Mouse (Mus musculus) embryonic facial prominence, embryonic 11.5 days (tissue): ENCODE measurements at regions not wholly inside any gene's neighbourhood (a gene's known extent, or its start where the extent isn't known, plus 50 kb on each side); places are given as distances from the start of the nearest gene placed in this dataset.

Experiments used
- ATAC-seq: fragments of 200-750 bp; cut with Nextera tagmentation; replicated peaks from 2 replicates; pipeline ENCODE4 v1.8.0; 2017; ENCODE audit warnings: low read depth; ENCODE audit not compliant: insufficient number of reproducible peaks, low FRiP score, low TSS enrichment
- DNase-seq: peaks from one replicate; pipeline ENCODE4 v3.0.0-alpha.2; 2015; ENCODE audit warnings: low spot score
- H3K27ac ChIP-seq: fragments of 300-500 bp; sonication (generic); replicated peaks from 2 replicates; pipeline ENCODE4 v1.5.1; 2014; ENCODE audit warnings: mild to moderate bottlenecking, low read depth, low read length, control low read depth
- H3K27me3 ChIP-seq: fragments of 300-500 bp; sonication (generic); 2 replicates; pipeline ENCODE4 v1.6.1; 2014; ENCODE audit warnings: mild to moderate bottlenecking, low read length, moderate library complexity, mixed read lengths; ENCODE audit not compliant: control insufficient read depth, insufficient read depth
- H3K36me3 ChIP-seq: fragments of 300-500 bp; sonication (generic); replicated peaks from 2 replicates; pipeline ENCODE4 v1.6.1; 2014; ENCODE audit warnings: low read depth, mild to moderate bottlenecking, low read length, moderate library complexity, mixed read lengths; ENCODE audit not compliant: control insufficient read depth, insufficient read depth
- H3K4me1 ChIP-seq: fragments of 300-500 bp; sonication (generic); 2 replicates; pipeline ENCODE4 v1.6.1; 2014; ENCODE audit warnings: low read length, mixed read lengths; ENCODE audit not compliant: control insufficient read depth, insufficient read depth
- H3K4me2 ChIP-seq: fragments of 300-500 bp; sonication (generic); 2 replicates; pipeline ENCODE4 v1.6.1; 2014; ENCODE audit warnings: low read depth, mild to moderate bottlenecking, control low read depth, low read length, moderate library complexity
- H3K4me3 ChIP-seq: fragments of 300-500 bp; sonication (generic); 2 replicates; pipeline ENCODE4 v1.5.1; 2014; ENCODE audit warnings: low read depth, low read length, control low read depth
- H3K9ac ChIP-seq: fragments of 300-500 bp; sonication (generic); replicated peaks from 2 replicates; pipeline ENCODE4 v1.6.1; 2014; ENCODE audit warnings: mild to moderate bottlenecking, control low read depth, low read length
- H3K9me3 ChIP-seq: fragments of 300-500 bp; sonication (generic); replicated peaks from 2 replicates; pipeline ENCODE4 v1.6.1; 2016; ENCODE audit warnings: mild to moderate bottlenecking, low read length, inconsistent platforms, mixed read lengths; ENCODE audit not compliant: control insufficient read depth
- WGBS: fragments of 180-500 bp; shearing (Covaris S2); extraction: QIAGEN DNeasy Blood & Tissue Kit; methylation state at CpG from one replicate; pipeline ENCODE4 v1.1.7; 2014; 5-methylcytosine and 5-hydroxymethylcytosine counted together

DNA sequence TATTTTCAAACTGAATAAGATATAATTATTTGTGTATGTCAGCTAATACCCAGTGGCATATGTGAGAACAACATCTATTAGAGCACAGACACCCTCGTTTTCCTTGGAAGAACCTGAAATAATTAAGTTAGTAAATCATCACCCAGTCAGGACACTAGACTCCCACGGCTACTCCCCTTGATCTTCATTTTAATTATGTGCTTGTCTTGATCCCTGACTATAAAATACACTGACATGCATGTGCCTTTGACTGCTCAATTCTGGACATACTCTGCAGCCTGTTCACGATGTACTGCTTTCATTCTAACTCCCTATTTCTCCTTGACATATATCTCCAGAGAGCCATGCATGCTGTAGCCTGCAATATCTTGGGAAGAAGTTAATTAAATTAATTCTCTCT lies 232.7 kb upstream of the Atxn7l3b start:
- no peak overlapping the region for H3K4me3 ChIP-seq
- H3K27me3 ChIP-seq, result no peaks in the 10 kb centered on the region
- H3K4me2 ChIP-seq, result no peak overlapping the region
- H3K9me3 ChIP-seq, result no peaks in the 10 kb centered on the region
- WGBS, result 82% methylated on average over 3 of the region's 3 CpGs
- no peak overlapping the region for H3K27ac ChIP-seq
- no peaks in the 10 kb centered on the region for H3K4me1 ChIP-seq
- no peak overlapping the region for H3K9ac ChIP-seq
- no peak for ATAC-seq
- H3K36me3 ChIP-seq, result no peaks in the 10 kb centered on the region
- DNase-seq, result no peak

GRCm38 (mm10) chr10:113160055-113160454 lies 231.3 kb upstream of the Atxn7l3b start:
- H3K27me3 ChIP-seq, result no peaks in the 10 kb centered on the region
- no peaks in the 10 kb centered on the region for H3K36me3 ChIP-seq
- no peaks in the 10 kb centered on the region for H3K9me3 ChIP-seq
- no peak overlapping the region for H3K4me2 ChIP-seq
- H3K4me3 ChIP-seq, result no peak overlapping the region
- WGBS, result 92% methylated on average over 5 of the region's 5 CpGs
- no peaks in the 10 kb centered on the region for H3K4me1 ChIP-seq
- no peak for ATAC-seq
- no peak for DNase-seq
- H3K27ac ChIP-seq, result no peak overlapping the region
- H3K9ac ChIP-seq, result no peak overlapping the region

DNA sequence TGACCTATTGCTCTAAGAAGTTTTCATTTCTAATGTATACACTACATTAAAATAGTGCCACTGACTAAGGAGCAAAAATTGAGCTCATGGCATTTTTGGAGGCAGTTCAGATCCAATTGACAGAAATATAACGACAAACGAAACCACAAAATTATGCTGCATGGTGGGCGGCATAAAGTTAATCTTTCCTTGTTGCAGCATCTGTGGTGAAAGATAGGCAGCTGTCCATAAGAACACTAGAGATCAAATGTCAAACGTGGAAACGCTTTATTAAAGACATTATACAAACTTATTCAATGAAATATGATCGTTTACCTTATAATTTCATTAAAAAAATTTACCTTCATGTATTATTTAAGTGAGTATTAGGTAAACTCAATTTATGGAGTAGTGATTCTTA lies 230.2 kb upstream of the Atxn7l3b start:
- Histone ChIP-seq H3K36me3 (no peaks in the 10 kb centered on the region), H3K4me3 (no peak overlapping the region), H3K4me2 (no peak overlapping the region), H3K27ac (no peak overlapping the region), H3K9ac (no peak overlapping the region), H3K9me3 (no peaks in the 10 kb centered on the region), H3K27me3 (no peaks in the 10 kb centered on the region), H3K4me1 (no peaks in the 10 kb centered on the region)
- ATAC-seq (no peak), DNase-seq (no peak)
- 82% methylated on average over 6 of the region's 6 CpGs for WGBS

DNA sequence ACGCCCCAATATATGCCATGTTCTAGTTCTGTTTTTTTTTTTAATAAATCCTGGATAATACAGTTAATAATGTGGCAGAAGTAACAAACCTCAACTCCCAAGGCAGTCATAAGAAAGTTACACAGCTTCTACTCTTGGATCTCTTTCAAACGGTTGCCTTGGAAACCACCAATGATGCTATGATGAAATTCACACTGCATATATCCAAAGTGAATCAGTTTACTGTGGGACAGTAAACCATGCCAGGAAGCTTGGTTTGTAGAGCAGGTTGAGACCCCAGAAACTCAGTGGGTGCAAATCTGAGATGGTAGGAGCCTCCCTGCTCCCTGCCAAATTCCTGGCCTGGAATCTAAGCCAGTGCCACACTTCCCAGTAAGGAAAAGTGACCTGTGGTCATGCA lies 212.8 kb upstream of the Atxn7l3b start:
- no peaks in the 10 kb centered on the region for H3K27me3 ChIP-seq
- DNase-seq (no peak), ATAC-seq (no peak)
- H3K4me2 ChIP-seq, result no peak overlapping the region
- no peak overlapping the region for H3K9ac ChIP-seq
- 82% methylated on average over 2 of the region's 2 CpGs for WGBS
- no peaks in the 10 kb centered on the region for H3K4me1 ChIP-seq
- H3K9me3 ChIP-seq, result no peaks in the 10 kb centered on the region
- H3K36me3 ChIP-seq, result no peaks in the 10 kb centered on the region
- no peak overlapping the region for H3K4me3 ChIP-seq
- H3K27ac ChIP-seq, result no peak overlapping the region

GRCm38 (mm10) chr10:113114999-113115398 lies 186.2 kb upstream of the Atxn7l3b start:
- Histone ChIP-seq H3K4me3 (no peak overlapping the region), H3K27ac (no peak overlapping the region)
- WGBS, result 88% methylated on average over 1 of the region's 1 CpGs

GRCm38 (mm10) chr10:113105771-113106430 lies 177.1 kb upstream of the Atxn7l3b start:
- ATAC-seq (no peak), DNase-seq (peak; percentile 20)
- Histone ChIP-seq H3K4me3 (no peak overlapping the region), H3K27ac (no peak overlapping the region), H3K4me1 (no peaks in the 10 kb centered on the region), H3K4me2 (no peak overlapping the region), H3K9ac (no peak overlapping the region), H3K36me3 (no peaks in the 10 kb centered on the region), H3K9me3 (no peaks in the 10 kb centered on the region), H3K27me3 (no peaks in the 10 kb centered on the region)
- WGBS, result 33% methylated on average over 1 of the region's 1 CpGs

More at GRCm38 (mm10) chr10:113114999-113115398, 186.2 kb upstream of the Atxn7l3b start:
- Histone ChIP-seq H3K4me1 (no peaks in the 10 kb centered on the region), H3K9me3 (no peaks in the 10 kb centered on the region), H3K36me3 (no peaks in the 10 kb centered on the region), H3K9ac (no peak overlapping the region), H3K4me2 (no peak overlapping the region), H3K27me3 (no peaks in the 10 kb centered on the region)
- no peak for DNase-seq
- no peak for ATAC-seq

DNA sequence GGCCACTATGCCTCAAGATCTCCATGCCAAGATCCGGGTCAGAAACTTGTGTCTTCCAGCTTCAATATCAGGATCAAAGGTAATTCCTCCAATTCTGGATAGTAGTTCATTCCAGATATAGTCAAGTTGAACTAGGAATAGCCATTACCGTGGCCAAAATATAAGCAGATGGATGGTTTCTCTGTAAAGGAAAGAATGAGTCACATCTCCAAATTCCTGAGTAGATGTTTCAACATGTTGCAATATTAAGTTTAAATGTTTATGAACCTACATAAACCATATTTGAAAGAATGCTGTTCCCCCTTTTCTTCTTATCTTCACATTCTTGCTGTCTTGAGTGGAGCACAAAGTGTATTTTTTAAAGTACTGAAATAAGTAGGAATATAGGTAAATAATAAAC lies 176.5 kb upstream of the Atxn7l3b start:
- no peaks in the 10 kb centered on the region for H3K36me3 ChIP-seq
- H3K9ac ChIP-seq, result no peak overlapping the region
- no peak for DNase-seq
- no peak for ATAC-seq
- no peak overlapping the region for H3K4me3 ChIP-seq
- no peak overlapping the region for H3K27ac ChIP-seq
- WGBS, result 88% methylated on average over 2 of the region's 2 CpGs
- H3K4me2 ChIP-seq, result no peak overlapping the region
- no peaks in the 10 kb centered on the region for H3K27me3 ChIP-seq
- no peaks in the 10 kb centered on the region for H3K4me1 ChIP-seq
- no peaks in the 10 kb centered on the region for H3K9me3 ChIP-seq
